Mouse (Mus musculus) naive thymus-derived CD4-positive, alpha-beta T cell, adult 5 months (primary cell): ENCODE measurements around the gene Aspdh. TPM values are rescaled to one million over a fixed set of nuclear protein-coding genes. Genes with fewer than 3 reads are reported as not detected.

Experiments
- polyA plus RNA-seq: library from polyadenylated mRNA; unstranded; fragments of 100-300 nt; shearing (Covaris generic); gene quantifications from one replicate; pipeline ENCODE4 v1.2.1, GENCODE M21; 2017

Gene Aspdh
- polyA plus RNA-seq, result not detected

DNA sequence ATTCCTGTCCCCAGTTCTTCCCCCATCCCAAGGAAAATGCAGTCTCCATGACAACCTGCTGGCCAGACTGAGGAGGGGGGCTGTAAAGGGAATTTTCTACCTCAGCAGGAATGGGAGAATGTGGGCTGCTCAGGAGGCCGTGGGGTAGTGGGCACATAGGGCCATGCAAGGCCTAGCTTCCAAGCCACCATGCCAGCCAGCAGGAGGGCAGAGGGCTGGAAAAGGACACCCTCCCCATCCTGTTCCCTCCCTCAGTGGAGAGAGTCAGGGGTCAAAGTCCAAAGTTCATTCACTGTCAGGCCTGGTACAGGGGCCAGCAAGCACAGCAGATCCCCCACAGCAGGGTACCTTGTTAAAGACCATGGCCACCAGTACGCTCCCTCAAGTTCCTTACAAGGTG is at the start of gene Aspdh:
Aspdh (plus strand) TSS at position 281 of the 400 bp plus-strand sequence.

DNA sequence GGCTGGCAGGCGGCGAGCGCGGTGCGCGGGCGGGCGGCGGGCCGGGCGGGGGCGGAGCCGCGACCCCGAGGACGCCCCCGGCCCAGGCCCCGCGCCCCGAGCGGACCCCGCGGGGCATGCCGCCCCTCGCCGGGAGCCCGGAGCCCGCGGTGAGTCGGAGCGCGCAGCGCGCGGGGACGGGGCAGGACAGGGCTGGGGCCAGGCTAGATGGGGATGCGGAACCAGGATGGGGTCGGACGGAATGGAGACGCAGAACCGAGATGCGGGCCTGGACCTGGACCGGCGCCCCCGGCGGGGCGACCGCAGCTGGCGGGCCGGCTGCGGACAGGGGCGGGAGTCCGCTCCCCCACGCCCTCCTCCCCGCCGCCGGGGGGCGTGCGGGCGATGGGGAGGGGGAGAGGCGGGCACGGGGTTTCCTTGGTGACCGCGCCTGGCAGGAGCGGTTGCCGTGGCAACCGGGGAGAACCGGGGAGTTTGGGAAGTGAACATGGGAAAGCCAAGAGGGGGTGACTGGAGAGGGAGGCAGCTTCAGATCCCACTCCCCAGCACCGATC is 36.1 kb upstream of the Aspdh start, which contains the start of gene Lrrc4b:
Lrrc4b (plus strand) TSS at position 51 of the 554 bp plus-strand sequence.

GRCm38 (mm10) chr7:44467811-44468411 is 2.7 kb downstream of the Aspdh start, which contains the start of gene Josd2:
Gene Josd2 (plus strand): TSS chr7:44467980.

GRCm38 (mm10) chr7:44495992-44496770 is 31.0 kb downstream of the Aspdh start, which contains the start of the genes Emc10 and Fam71e1:
Gene Emc10 (minus strand): TSS chr7:44496529.
Gene Fam71e1 (plus strand): TSS chr7:44496581.

Other genes with a start within 250 kb of the Aspdh start
- gene Klk1b5, start 249.4 kb upstream of the Aspdh start, polyA plus RNA-seq, result not detected
- gene Klk1, start 240.0 kb upstream of the Aspdh start, polyA plus RNA-seq, result not detected
- not detected for gene Gm36864, start 229.2 kb upstream of the Aspdh start, polyA plus RNA-seq
- gene 1700028J19Rik, start 218.7 kb upstream of the Aspdh start, polyA plus RNA-seq, result 1.1 TPM
- 266 TPM for gene 2410002F23Rik, start 218.7 kb upstream of the Aspdh start, polyA plus RNA-seq
- not detected for gene Acp4, start 208.0 kb upstream of the Aspdh start, polyA plus RNA-seq
- gene Gm15517, start 203.9 kb upstream of the Aspdh start, polyA plus RNA-seq, result not detected
- 0.46 TPM for gene Clec11a, start 158.5 kb upstream of the Aspdh start, polyA plus RNA-seq
- 0.09 TPM for gene Shank1, start 155.1 kb upstream of the Aspdh start, polyA plus RNA-seq
- 0.49 TPM for gene Syt3, start 81.3 kb upstream of the Aspdh start, polyA plus RNA-seq
- gene 1700008O03Rik, start 79.6 kb upstream of the Aspdh start, polyA plus RNA-seq, result 0.66 TPM
- gene Lrrc4b, start 36.4 kb upstream of the Aspdh start, polyA plus RNA-seq, result not detected
- gene Josd2, start 2.6 kb downstream of the Aspdh start, polyA plus RNA-seq, result 69.6 TPM
- 180 TPM for gene Emc10, start 31.1 kb downstream of the Aspdh start, polyA plus RNA-seq
- 3.1 TPM for gene Fam71e1, start 31.2 kb downstream of the Aspdh start, polyA plus RNA-seq
- not detected for gene Mybpc2, start 59.3 kb downstream of the Aspdh start, polyA plus RNA-seq
- gene Spib, start 66.7 kb downstream of the Aspdh start, polyA plus RNA-seq, result not detected
- 59.9 TPM for gene Pold1, start 83.5 kb downstream of the Aspdh start, polyA plus RNA-seq
- 222 TPM for gene Nr1h2, start 88.6 kb downstream of the Aspdh start, polyA plus RNA-seq
- not detected for gene Napsa, start 107.0 kb downstream of the Aspdh start, polyA plus RNA-seq
- not detected for gene Kcnc3, start 125.3 kb downstream of the Aspdh start, polyA plus RNA-seq
- gene Myh14, start 205.5 kb downstream of the Aspdh start, polyA plus RNA-seq, result not detected
- gene Izumo2, start 243.4 kb downstream of the Aspdh start, polyA plus RNA-seq, result not detected